Mouse (Mus musculus) heart, adult 2 months (tissue): Measurements from ENCODE around the gene Atg7.

Experiments
- CTCF ChIP-seq: fragments of 200-600 bp; IDR thresholded peaks from 2 replicates; pipeline ENCODE4 v1.8.1; 2022; ENCODE audit warnings: antibody characterized with exemption, mild to moderate bottlenecking, moderate library complexity
- EP300 ChIP-seq: fragments of 200-500 bp; IDR thresholded peaks from 2 replicates; pipeline ENCODE4 v1.6.1; 2011; ENCODE audit warnings: low read depth, low read length, control low read depth; ENCODE audit not compliant: insufficient read depth
- POLR2A ChIP-seq: fragments of 200-500 bp; IDR thresholded peaks from 2 replicates; pipeline ENCODE4 v1.6.1; 2011; ENCODE audit warnings: mild to moderate bottlenecking, low read depth, low read length, control low read depth; ENCODE audit not compliant: insufficient read depth

DNA sequence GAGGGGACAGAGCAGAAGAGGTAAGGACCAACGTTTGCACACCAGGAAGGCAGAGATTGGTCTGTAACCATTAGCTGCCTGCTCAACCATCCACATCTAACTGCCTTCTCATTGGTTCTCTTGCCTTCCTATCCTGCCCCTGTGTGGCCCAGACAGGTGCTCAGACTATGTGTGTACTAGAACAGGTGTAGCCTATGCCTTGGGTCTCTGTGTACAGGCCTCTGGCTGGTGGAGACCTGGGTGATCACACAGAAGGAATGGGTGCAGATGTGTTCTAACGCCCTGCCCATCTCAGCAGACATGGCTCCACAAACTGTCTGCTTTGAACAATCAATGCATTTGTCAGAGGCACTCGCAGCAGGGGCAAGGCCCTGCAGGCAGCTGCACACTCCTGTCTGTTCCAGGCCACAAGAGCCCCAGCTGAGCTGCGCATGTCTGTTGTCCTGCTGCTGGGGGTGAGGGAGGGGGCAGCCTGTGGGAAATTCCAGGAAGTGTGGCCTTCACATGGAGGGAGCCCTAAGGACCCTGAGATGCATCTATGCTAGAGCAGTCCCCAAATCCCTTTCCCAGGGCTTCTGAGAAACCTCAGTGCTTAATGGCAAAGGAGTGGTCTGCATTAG lies 203.4 kb downstream of the Atg7 start:
- TF ChIP-seq POLR2A = no peak
- no peak for TF ChIP-seq CTCF
- no peak for TF ChIP-seq EP300
